Comparison of ENCODE assay signal across 25 mouse cellular contexts in the genomic region with DNA sequence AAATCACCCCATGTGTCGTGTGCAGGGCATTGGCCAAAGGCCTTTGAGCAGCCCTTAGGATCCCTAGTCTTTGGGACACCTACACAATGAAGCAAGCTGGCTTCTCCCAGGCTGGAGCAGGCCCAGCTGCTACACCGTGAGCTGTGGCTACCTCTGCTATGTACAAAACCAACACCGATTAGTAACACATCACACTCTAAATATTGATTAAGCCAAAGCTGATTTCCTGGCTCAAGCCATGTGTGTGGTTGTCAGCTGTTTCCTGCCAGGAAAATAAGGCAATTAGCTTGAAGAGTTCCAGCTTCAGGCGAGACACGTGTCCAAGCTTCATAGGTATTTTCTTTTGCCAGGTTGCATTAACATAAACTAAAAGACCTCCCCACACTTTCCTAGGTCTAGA. TPM values are rescaled to one million over a fixed set of nuclear protein-coding genes. Genes with fewer than 3 reads are reported as not detected.
DNase-seq lines count a peak whose midpoint lies in the region; ATAC-seq and TF ChIP-seq lines count a peak whose summit lies in the region.
"Had no signal": no experiment of that assay in that cellular context is flagged by ENCODE, and none has a peak within 500 bp of the region (broad histone marks: within the 10 kb centered on the region; RNA-seq: fewer than 3 reads in every experiment).

No protein-coding gene starts in this region.

- 0 out of 2 replicates have a peak, but pooled peaks cover 6% of the 10 kb centered on the region for H3K4me1 ChIP-seq in hindbrain, postnatal 0 days (ENCODE audit: insufficient read depth, low read length)
- H3K4me1 ChIP-seq in hindbrain, embryonic 11.5 days (replicated peaks; ENCODE audit: control insufficient read depth, insufficient read depth, low read length): no peaks in the 10 kb centered on the region
- peaks cover 10% of the 10 kb centered on the region for H3K4me1 ChIP-seq in liver, adult 2 months (ENCODE audit: control insufficient read depth, insufficient read depth, low read length)
- H3K4me1 ChIP-seq in liver, embryonic 11.5 days (replicated peaks; ENCODE audit: control insufficient read depth, insufficient read depth, low read length): no peaks in the 10 kb centered on the region
- H3K4me1 ChIP-seq: embryonic facial prominence, embryonic 12.5 days; embryonic facial prominence, embryonic 15.5 days; heart, embryonic 12.5 days; heart, embryonic 15.5 days had no signal

- no peak overlapping the region for H3K4me3 ChIP-seq in hindbrain, postnatal 0 days (ENCODE audit: low read length)
- H3K4me3 ChIP-seq in hindbrain, embryonic 11.5 days (ENCODE audit: low read depth, low read length): no peak overlapping the region
- H3K4me3 ChIP-seq in liver, adult 2 months (ENCODE audit: insufficient read depth, low read depth, low read length): no peak overlapping the region
- no peak overlapping the region for H3K4me3 ChIP-seq in liver, embryonic 11.5 days (ENCODE audit: low read depth, low read length)
- H3K4me3 ChIP-seq: embryonic facial prominence, embryonic 12.5 days; embryonic facial prominence, embryonic 15.5 days; heart, embryonic 12.5 days; heart, embryonic 15.5 days; hindbrain, embryonic 10.5 days had no signal

- ATAC-seq in hindbrain, postnatal 0 days: 0 out of 2 replicates have a peak, but pooled peaks have one; percentile 24
- no peak for ATAC-seq in hindbrain, embryonic 11.5 days (ENCODE audit: low FRiP score)
- no peak for ATAC-seq in liver, embryonic 11.5 days (replicated peaks; ENCODE audit: low FRiP score)
- ATAC-seq: activated CD4-positive, CD25-positive, alpha-beta regulatory T cell, adult 4 months; forebrain, embryonic 14.5 days; forebrain, postnatal 0 days had no signal

- H3K36me3 ChIP-seq in hindbrain, postnatal 0 days (ENCODE audit: insufficient read depth, low read length): no peaks in the 10 kb centered on the region
- no peaks in the 10 kb centered on the region for H3K36me3 ChIP-seq in hindbrain, embryonic 11.5 days (ENCODE audit: control insufficient read depth, insufficient read depth, low read length)
- no peaks in the 10 kb centered on the region for H3K36me3 ChIP-seq in liver, adult 2 months (ENCODE audit: control insufficient read depth, insufficient read depth, low read length)
- H3K36me3 ChIP-seq in liver, embryonic 11.5 days (ENCODE audit: control insufficient read depth, insufficient read depth, low read length): no peaks in the 10 kb centered on the region
- H3K36me3 ChIP-seq: embryonic facial prominence, embryonic 12.5 days; embryonic facial prominence, embryonic 15.5 days; heart, embryonic 12.5 days; heart, embryonic 15.5 days; hindbrain, embryonic 10.5 days had no signal

- no peak overlapping the region for H3K4me2 ChIP-seq in hindbrain, postnatal 0 days (ENCODE audit: low read depth, low read length)
- no peak overlapping the region for H3K4me2 ChIP-seq in hindbrain, embryonic 11.5 days (replicated peaks; ENCODE audit: low read depth, low read length)
- no peak overlapping the region for H3K4me2 ChIP-seq in liver, embryonic 11.5 days
- H3K4me2 ChIP-seq: embryonic facial prominence, embryonic 12.5 days; embryonic facial prominence, embryonic 15.5 days; heart, embryonic 12.5 days; heart, embryonic 15.5 days; hindbrain, embryonic 14.5 days had no signal

- no peak for TF ChIP-seq POLR2A in liver, adult 2 months (IDR thresholded peaks at IDR 0.05; ENCODE audit: extremely low read depth, insufficient read depth, low read length)

- H3K27ac ChIP-seq in hindbrain, postnatal 0 days: no peak overlapping the region
- H3K27ac ChIP-seq in hindbrain, embryonic 11.5 days (ENCODE audit: low read depth, low read length): no peak overlapping the region
- peak overlapping the region; percentile 80 for H3K27ac ChIP-seq in liver, adult 2 months (replicated peaks; ENCODE audit: insufficient read depth, low read depth, low read length)
- H3K27ac ChIP-seq in liver, embryonic 11.5 days (ENCODE audit: low read depth, low read length): no peak overlapping the region
- H3K27ac ChIP-seq: embryonic facial prominence, embryonic 12.5 days; embryonic facial prominence, embryonic 15.5 days; heart, embryonic 15.5 days; hindbrain, embryonic 10.5 days; hindbrain, embryonic 14.5 days had no signal

- H3K9me3 ChIP-seq in hindbrain, postnatal 0 days (ENCODE audit: low read length): no peaks in the 10 kb centered on the region
- no peaks in the 10 kb centered on the region for H3K9me3 ChIP-seq in hindbrain, embryonic 11.5 days (ENCODE audit: control insufficient read depth, low read length)
- no peaks in the 10 kb centered on the region for H3K9me3 ChIP-seq in liver, embryonic 11.5 days (ENCODE audit: control insufficient read depth, low read length)
- H3K9me3 ChIP-seq: embryonic facial prominence, embryonic 12.5 days; embryonic facial prominence, embryonic 15.5 days; heart, embryonic 12.5 days; heart, embryonic 15.5 days; hindbrain, embryonic 10.5 days had no signal

- DNase-seq in cerebellum, adult 9-10 months: peak; percentile 24
- DNase-seq in cerebellum, adult 9-11 months: no peak
- no peak for DNase-seq in hindbrain, postnatal 0 days (ENCODE audit: low spot score)
- no peak for DNase-seq in hindbrain, embryonic 11.5 days (ENCODE audit: low spot score)
- peak; percentile 89 for DNase-seq in liver, adult 2 months (ENCODE audit: extremely low read depth, low read depth, low spot score)
- DNase-seq in liver, embryonic 11.5 days (ENCODE audit: low spot score): no peak
- DNase-seq: adrenal gland, adult 8-10 months; adrenal gland, postnatal 25 days; cerebellum, adult 11-12 months; cerebellum, adult 8-10 months; cerebellum, postnatal 25 days; forebrain, postnatal 0 days; gastrocnemius, postnatal 14 days; heart, adult 18-20 months; heart, postnatal 10 days; heart, postnatal 36 days had no signal

- no peak overlapping the region for H3K9ac ChIP-seq in hindbrain, postnatal 0 days (replicated peaks; ENCODE audit: low read length)
- no peak overlapping the region for H3K9ac ChIP-seq in hindbrain, embryonic 11.5 days (ENCODE audit: low read depth, low read length)
- H3K9ac ChIP-seq in liver, adult 2 months (ENCODE audit: low read depth, low read length): no peak overlapping the region
- no peak overlapping the region for H3K9ac ChIP-seq in liver, embryonic 11.5 days (ENCODE audit: low read depth, low read length)
- H3K9ac ChIP-seq: embryonic facial prominence, embryonic 12.5 days; embryonic facial prominence, embryonic 15.5 days; forebrain, postnatal 0 days; heart, embryonic 12.5 days; heart, embryonic 15.5 days; hindbrain, embryonic 14.5 days had no signal

- WGBS in hindbrain, postnatal 0 days: 66% methylated on average over 5 of the region's 5 CpGs
- WGBS in hindbrain, embryonic 11.5 days: 83% methylated on average over 5 of the region's 5 CpGs
- WGBS in liver, adult 2 months: 21% methylated on average over 5 of the region's 5 CpGs
- 77% methylated on average over 5 of the region's 5 CpGs for WGBS in liver, embryonic 11.5 days

- TF ChIP-seq CTCF in hindbrain, postnatal 0 days (IDR thresholded peaks at IDR 0.05; ENCODE audit: low read depth): no peak
- no peak for TF ChIP-seq CTCF in liver, adult 2 months (IDR thresholded peaks at IDR 0.05; ENCODE audit: low read depth, low read length)

- H3K79me2 ChIP-seq in liver, adult 2 months (ENCODE audit: control insufficient read depth, insufficient read depth, low read length): peaks cover 29% of the 10 kb centered on the region; the same call in 1 of the 2 replicates

- no peaks in the 10 kb centered on the region for H3K27me3 ChIP-seq in hindbrain, postnatal 0 days (ENCODE audit: insufficient read depth, low read length)
- peaks cover 2% of the 10 kb centered on the region; the same call in 1 of the 2 replicates for H3K27me3 ChIP-seq in hindbrain, embryonic 11.5 days (ENCODE audit: control insufficient read depth, insufficient read depth, low read length)
- no peaks in the 10 kb centered on the region for H3K27me3 ChIP-seq in liver, adult 2 months (ENCODE audit: control insufficient read depth, insufficient read depth, low read length)
- peaks cover 12% of the 10 kb centered on the region for H3K27me3 ChIP-seq in liver, embryonic 11.5 days (replicated peaks; ENCODE audit: control insufficient read depth, insufficient read depth, low read length)

RNA-seq across cellular contexts. Expression of gene Sel1l3, which starts 7.2 kb away (rescaled TPM):
- 19.1 and 22.4 TPM in 2 replicates for total RNA-seq in hindbrain, postnatal 0 days (2014; rRNA removed)
- polyA plus RNA-seq in hindbrain, postnatal 0 days (2015; fragmentation: Nextera tagmentation; extraction: Ambion mirVana): 4.7 and 4.8 TPM in 2 replicates
- polyA plus RNA-seq in hindbrain, embryonic 11.5 days (2014; fragmentation: Nextera tagmentation; extraction: Ambion mirVana): 2.7 and 3.7 TPM in 2 replicates
- 8.1 and 8.2 TPM in 2 replicates for total RNA-seq in liver, adult 2 months (2014; rRNA removed)
- polyA plus RNA-seq in liver, adult 2 months (2012; rRNA removed): 1.8 and 4.9 TPM in 2 replicates
- polyA plus RNA-seq in liver, embryonic 11.5 days (2014; fragmentation: Nextera tagmentation; extraction: Ambion mirVana): 0.27 and 0.52 TPM in 2 replicates
- total RNA-seq: common myeloid progenitor, adult 5-6 weeks had no signal
- polyA plus RNA-seq: activated CD4-positive, CD25-positive, alpha-beta regulatory T cell, adult 4 months had no signal

Comparison
In these comparisons a context has a peak if more than half of its experiments do, and no peak if none do; other contexts are left out.
1. DNase-seq: peak in cerebellum, adult 9-10 months (single experiment) and liver, adult 2 months (single experiment); none in cerebellum, adult 9-11 months (single experiment), hindbrain, postnatal 0 days (single experiment), hindbrain, embryonic 11.5 days (single experiment) and liver, embryonic 11.5 days (single experiment).